Mouse (Mus musculus): Measurements from ENCODE around the gene Apoo. TPM values are rescaled to one million over a fixed set of nuclear protein-coding genes. Genes with fewer than 3 reads are reported as not detected.

Gene Apoo
- polyA plus RNA-seq, 1 experiment, result 10.7 TPM

Other genes starting within 250 kb of the Apoo start
- gene Zfx, start 243.4 kb upstream of the Apoo start, polyA plus RNA-seq (2012; rRNA removed), result 9.6 and 11.7 TPM in 2 replicates
- 47.4 and 47.5 TPM in 2 replicates for gene Eif2s3x, start 154.3 kb upstream of the Apoo start, polyA plus RNA-seq (2012; rRNA removed)
- gene Klhl15, start 132.5 kb upstream of the Apoo start, polyA plus RNA-seq (2012; rRNA removed), result 8.3 and 11.0 TPM in 2 replicates
- 0.25 and 0.86 TPM in 2 replicates for gene Fam90a1b, start 340 bp upstream of the Apoo start, polyA plus RNA-seq (2012; rRNA removed)
- 512 and 568 TPM in 2 replicates for gene Maged1, start 175.0 kb downstream of the Apoo start, polyA plus RNA-seq (2012; rRNA removed)

Data from gonadal fat pad, adult 2 months (tissue).